Mouse (Mus musculus): ENCODE measurements around the gene Card9.
"Not testable (repeated sequence)": the region's sequence is repeated elsewhere in the genome, so short reads cannot be mapped to it uniquely, and the experiment has no call there.

DNA sequence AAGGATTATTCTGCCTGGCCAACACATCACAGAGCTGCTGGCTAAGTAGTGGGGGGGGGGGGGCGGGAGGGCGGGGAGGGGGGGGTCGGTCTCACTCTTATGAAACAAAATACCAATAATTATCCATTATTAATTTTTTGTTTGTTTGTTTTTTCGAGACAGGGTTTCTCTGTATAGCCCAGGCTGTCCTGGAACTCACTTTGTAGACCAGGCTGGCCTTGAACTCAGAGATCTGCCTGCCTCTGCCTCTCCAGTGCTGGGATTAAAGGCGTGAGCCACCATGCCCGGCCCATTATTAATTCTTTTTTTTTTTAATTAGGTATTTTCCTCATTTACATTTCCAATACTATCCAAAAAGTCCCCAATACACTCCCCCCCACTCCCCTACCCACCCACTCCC is 20.2 kb upstream of the Card9 start:
- not testable (repeated sequence) for TF ChIP-seq CTCF (IDR thresholded peaks at IDR 0.05; ENCODE audit: insufficient read depth, low read length); POLR2A (IDR thresholded peaks at IDR 0.05; ENCODE audit: borderline replicate concordance, extremely low read depth, low read depth, low read length)

Data from lung, adult 2 months (tissue).